Mouse (Mus musculus): ENCODE data around the gene F830045P16Rik.
A peak's percentile ranks its signal among the peaks of the same experiment; 100 is the strongest.
"Not testable (repeated sequence)": the region's sequence is repeated elsewhere in the genome, so short reads cannot be mapped to it uniquely, and the experiment has no call there.

Gene F830045P16Rik

GRCm38 (mm10) chr2:129544919-129545318 lies 8.5 kb upstream of the F830045P16Rik start:
- DNase-seq (ENCODE audit: low spot score), result no peak

- DNase-seq (ENCODE audit: low spot score), result no peak
These were observed 8.0 kb upstream of the F830045P16Rik start for GRCm38 (mm10) chr2:129544448-129544847.

GRCm38 (mm10) chr2:129540036-129540435 lies 3.6 kb upstream of the F830045P16Rik start:
- DNase-seq (ENCODE audit: low spot score), result no peak

- no peak for DNase-seq (ENCODE audit: low spot score)
These were observed 2.8 kb upstream of the F830045P16Rik start for GRCm38 (mm10) chr2:129539175-129539574.

GRCm38 (mm10) chr2:129537926-129538325 lies 1.5 kb upstream of the F830045P16Rik start:
- no peak for DNase-seq (ENCODE audit: low spot score)

GRCm38 (mm10) chr2:129537360-129537759 lies 958 bp upstream of the F830045P16Rik start:
- DNase-seq (ENCODE audit: low spot score), result no peak

- DNase-seq (ENCODE audit: low spot score), result no peak
These were observed 524 bp upstream of the F830045P16Rik start for GRCm38 (mm10) chr2:129536926-129537325.

GRCm38 (mm10) chr2:129534886-129535591 lies 1.4 kb downstream of the F830045P16Rik start:
- DNase-seq (ENCODE audit: low spot score), result no peak

- DNase-seq (ENCODE audit: low spot score), result no peak
These were observed 4.5 kb downstream of the F830045P16Rik start for GRCm38 (mm10) chr2:129531890-129532289.

GRCm38 (mm10) chr2:129531102-129531501 lies 5.3 kb downstream of the F830045P16Rik start:
- DNase-seq (ENCODE audit: low spot score), result no peak

GRCm38 (mm10) chr2:129529297-129530209 lies 6.8 kb downstream of the F830045P16Rik start:
- DNase-seq (ENCODE audit: low spot score), result peak; percentile 39

- no peak for DNase-seq (ENCODE audit: low spot score)
These were observed 8.5 kb downstream of the F830045P16Rik start for GRCm38 (mm10) chr2:129527916-129528315.

GRCm38 (mm10) chr2:129526322-129526721 lies 10.1 kb downstream of the F830045P16Rik start:
- DNase-seq (ENCODE audit: low spot score), result no peak

GRCm38 (mm10) chr2:129525644-129526043 lies 10.8 kb downstream of the F830045P16Rik start:
- no peak for DNase-seq (ENCODE audit: low spot score)

GRCm38 (mm10) chr2:129518526-129518925 lies 17.9 kb downstream of the F830045P16Rik start:
- no peak for DNase-seq (ENCODE audit: low spot score)

GRCm38 (mm10) chr2:129514923-129515920 lies 21.2 kb downstream of the F830045P16Rik start:
- DNase-seq (ENCODE audit: low spot score), result no peak

GRCm38 (mm10) chr2:129514401-129514667 lies 22.1 kb downstream of the F830045P16Rik start:
- DNase-seq (ENCODE audit: low spot score), result no peak

GRCm38 (mm10) chr2:129513546-129514400 lies 22.6 kb downstream of the F830045P16Rik start:
- DNase-seq (ENCODE audit: low spot score), result no peak

GRCm38 (mm10) chr2:129512147-129512546 lies 24.3 kb downstream of the F830045P16Rik start:
- DNase-seq (ENCODE audit: low spot score), result not testable (repeated sequence)

GRCm38 (mm10) chr2:129502641-129503040 lies 33.8 kb downstream of the F830045P16Rik start:
- DNase-seq (ENCODE audit: low spot score), result peak; percentile 52

Measured in ovary, postnatal 36 days (tissue).